Mouse (Mus musculus): Measurements from ENCODE around the gene Tfdp1. TPM values are rescaled to one million over a fixed set of nuclear protein-coding genes. Genes with fewer than 3 reads are reported as not detected.

Gene Tfdp1
- polyA plus RNA-seq, 1 experiment from 2014 or later: 81.5 TPM

DNA sequence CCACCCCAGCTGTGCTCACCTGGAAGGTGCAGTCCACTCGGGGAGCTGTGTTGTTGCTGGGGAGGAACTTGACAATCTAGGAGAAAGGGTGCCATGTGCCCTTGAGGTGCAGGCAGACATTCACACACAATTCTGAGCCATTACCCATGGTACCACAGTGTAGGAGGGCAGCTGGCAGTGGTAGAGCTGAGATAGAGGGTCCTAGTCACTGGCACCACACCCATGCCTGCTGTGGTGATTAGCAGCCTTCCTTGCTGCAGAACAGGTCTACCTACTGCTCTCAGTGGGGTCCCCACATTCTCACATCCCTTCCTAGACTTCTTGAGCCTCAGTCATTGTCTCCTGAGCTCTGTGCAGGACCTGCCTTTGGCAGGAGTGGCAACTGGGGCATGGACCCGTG lies 50.2 kb downstream of the Tfdp1 start:
- no peaks in the 10 kb centered on the region for H3K36me3 ChIP-seq
- H3K9ac ChIP-seq: no peak overlapping the region
- ATAC-seq (ENCODE audit: extremely low read depth, insufficient number of reproducible peaks, low FRiP score, low TSS enrichment): no peak
- no peak overlapping the region for H3K27ac ChIP-seq (replicated peaks)
- H3K27me3 ChIP-seq (replicated peaks): no peaks in the 10 kb centered on the region
- no peaks in the 10 kb centered on the region for H3K9me3 ChIP-seq
- no peak overlapping the region for H3K4me2 ChIP-seq
- H3K4me3 ChIP-seq: no peak overlapping the region
- 80% methylated on average over 2 of the region's 2 CpGs for WGBS
- no peaks in the 10 kb centered on the region for H3K4me1 ChIP-seq

GRCm38 (mm10) chr8:13393869-13394268 lies 55.3 kb downstream of the Tfdp1 start:
- H3K9ac ChIP-seq: no peak overlapping the region
- H3K36me3 ChIP-seq: no peaks in the 10 kb centered on the region
- H3K27me3 ChIP-seq (replicated peaks): no peaks in the 10 kb centered on the region
- no peak overlapping the region for H3K27ac ChIP-seq (replicated peaks)
- 88% methylated on average over 7 of the region's 7 CpGs for WGBS
- H3K4me2 ChIP-seq: no peak overlapping the region
- no peaks in the 10 kb centered on the region for H3K9me3 ChIP-seq
- H3K4me3 ChIP-seq: no peak overlapping the region
- no peaks in the 10 kb centered on the region for H3K4me1 ChIP-seq
- ATAC-seq (ENCODE audit: extremely low read depth, insufficient number of reproducible peaks, low FRiP score, low TSS enrichment): no peak

- WGBS: 67% methylated on average over 5 of the region's 5 CpGs
- Histone ChIP-seq H3K36me3 (no peaks in the 10 kb centered on the region), H3K4me3 (no peak within 1 kb of the TSS), H3K4me1 (no peaks in the 10 kb centered on the region), H3K4me2 (no peak within 1 kb of the TSS), H3K9me3 (no peaks in the 10 kb centered on the region), H3K27me3 (replicated peaks) (no peaks in the 10 kb centered on the region), H3K27ac (replicated peaks) (no peak within 1 kb of the TSS), H3K9ac (no peak within 1 kb of the TSS)
- ATAC-seq (ENCODE audit: extremely low read depth, insufficient number of reproducible peaks, low FRiP score, low TSS enrichment): no peak
Observed at GRCm38 (mm10) chr8:13396725-13397124, 58.2 kb downstream of the Tfdp1 start, which contains the start of gene Atp4b. Gene Atp4b, minus strand, starts transcription at chr8:13396825.

DNA sequence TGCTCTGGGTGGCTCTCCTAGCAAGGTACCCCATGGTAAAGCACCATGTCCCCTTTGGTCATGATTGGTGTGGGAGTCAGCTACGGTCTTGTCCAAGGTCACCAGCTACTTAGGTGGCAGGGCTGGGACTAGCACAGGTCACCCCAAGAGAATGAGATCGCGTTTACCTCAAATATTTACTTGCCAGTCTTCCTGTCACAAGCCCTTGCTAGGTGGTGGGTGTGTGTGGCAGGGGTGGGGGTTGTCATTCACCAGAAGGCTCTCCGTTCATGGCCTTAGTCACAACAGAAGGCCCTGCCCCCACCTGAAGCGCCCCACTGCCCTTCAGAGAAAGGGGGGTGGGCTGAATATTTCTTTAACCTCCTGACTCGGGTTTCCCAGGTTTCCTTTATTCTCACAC lies 65.0 kb downstream of the Tfdp1 start:
- Histone ChIP-seq H3K4me2 (no peak overlapping the region), H3K4me3 (no peak overlapping the region), H3K9me3 (no peaks in the 10 kb centered on the region), H3K27me3 (replicated peaks) (no peaks in the 10 kb centered on the region), H3K4me1 (no peaks in the 10 kb centered on the region), H3K27ac (replicated peaks) (no peak overlapping the region), H3K36me3 (no peaks in the 10 kb centered on the region), H3K9ac (no peak overlapping the region)
- no peak for ATAC-seq (ENCODE audit: extremely low read depth, insufficient number of reproducible peaks, low FRiP score, low TSS enrichment)
- WGBS: 51% methylated on average over 6 of the region's 6 CpGs

GRCm38 (mm10) chr8:13404666-13405131 lies 66.1 kb downstream of the Tfdp1 start, which contains the start of gene Grk1:
Gene Grk1, plus strand, starts transcription at chr8:13405081.
- Histone ChIP-seq H3K9ac (no peak within 1 kb of the TSS), H3K9me3 (no peaks in the 10 kb centered on the region), H3K27ac (replicated peaks) (no peak within 1 kb of the TSS), H3K27me3 (replicated peaks) (no peaks in the 10 kb centered on the region), H3K4me1 (no peaks in the 10 kb centered on the region), H3K4me2 (no peak within 1 kb of the TSS), H3K36me3 (no peaks in the 10 kb centered on the region), H3K4me3 (no peak within 1 kb of the TSS)
- WGBS: 65% methylated on average over 5 of the region's 5 CpGs
- no peak for ATAC-seq (ENCODE audit: extremely low read depth, insufficient number of reproducible peaks, low FRiP score, low TSS enrichment)

DNA sequence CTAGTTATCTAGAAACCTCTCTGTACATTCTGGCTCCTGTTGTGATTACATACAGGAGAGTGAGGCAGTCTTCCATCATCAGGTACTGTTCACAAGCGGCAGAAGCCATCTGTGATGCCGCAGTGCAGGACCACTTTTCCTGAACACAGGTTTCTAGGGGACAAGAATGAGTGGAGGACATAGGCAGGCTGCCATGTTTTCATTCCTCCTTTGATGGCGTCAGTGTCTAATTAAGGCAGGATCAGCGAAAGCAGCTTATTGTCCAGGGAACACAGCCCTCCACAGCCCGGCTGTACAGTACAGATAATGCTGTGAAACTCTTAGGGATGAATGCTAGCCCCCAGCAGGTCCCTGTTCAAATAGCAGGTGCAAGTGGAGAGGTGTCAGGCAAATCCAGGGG lies 67.5 kb downstream of the Tfdp1 start:
- H3K27me3 ChIP-seq (replicated peaks): no peaks in the 10 kb centered on the region
- no peaks in the 10 kb centered on the region for H3K9me3 ChIP-seq
- H3K4me2 ChIP-seq: no peak overlapping the region
- WGBS: 72% methylated on average over 5 of the region's 5 CpGs
- no peaks in the 10 kb centered on the region for H3K36me3 ChIP-seq
- no peak overlapping the region for H3K9ac ChIP-seq
- H3K4me3 ChIP-seq: no peak overlapping the region
- no peak overlapping the region for H3K27ac ChIP-seq (replicated peaks)
- no peaks in the 10 kb centered on the region for H3K4me1 ChIP-seq
- no peak for ATAC-seq (ENCODE audit: extremely low read depth, insufficient number of reproducible peaks, low FRiP score, low TSS enrichment)

DNA sequence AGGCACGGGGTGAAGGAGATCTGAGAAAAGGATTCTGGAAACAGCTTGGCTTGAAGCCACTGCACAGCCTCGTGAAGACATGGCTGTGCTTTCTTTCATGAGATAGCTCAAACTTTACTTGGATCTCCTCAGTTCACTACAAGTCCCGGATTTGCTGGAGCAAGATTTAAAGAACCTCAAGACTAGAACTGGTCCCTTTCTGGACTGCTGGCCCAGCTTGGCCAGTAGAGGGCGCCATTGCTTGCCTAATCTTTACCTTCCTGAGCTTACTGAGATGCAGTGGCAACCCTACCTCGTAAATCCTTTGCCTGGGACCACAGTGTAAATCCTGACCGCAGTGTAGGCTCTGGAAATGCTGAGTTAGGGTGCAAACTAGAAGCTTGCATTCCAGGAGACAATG lies 73.0 kb downstream of the Tfdp1 start:
- Histone ChIP-seq H3K9me3 (no peaks in the 10 kb centered on the region), H3K36me3 (no peaks in the 10 kb centered on the region), H3K27me3 (replicated peaks) (peaks cover 22% of the 10 kb centered on the region; the same call in 1 of the 2 replicates), H3K27ac (replicated peaks) (no peak overlapping the region), H3K4me1 (no peaks in the 10 kb centered on the region), H3K4me3 (no peak overlapping the region), H3K9ac (no peak overlapping the region), H3K4me2 (no peak overlapping the region)
- no peak for ATAC-seq (ENCODE audit: extremely low read depth, insufficient number of reproducible peaks, low FRiP score, low TSS enrichment)
- WGBS: 32% methylated on average over 6 of the region's 6 CpGs

- Histone ChIP-seq H3K9ac (no peak overlapping the region), H3K4me1 (no peaks in the 10 kb centered on the region), H3K9me3 (no peaks in the 10 kb centered on the region), H3K27ac (replicated peaks) (no peak overlapping the region), H3K4me3 (no peak overlapping the region), H3K27me3 (replicated peaks) (peaks cover 26% of the 10 kb centered on the region), H3K36me3 (no peaks in the 10 kb centered on the region), H3K4me2 (no peak overlapping the region)
- ATAC-seq (ENCODE audit: extremely low read depth, insufficient number of reproducible peaks, low FRiP score, low TSS enrichment): no peak
- 58% methylated on average over 13 of the region's 13 CpGs for WGBS
Observed at GRCm38 (mm10) chr8:13412891-13413558, 74.5 kb downstream of the Tfdp1 start.

GRCm38 (mm10) chr8:13413823-13414390 lies 75.4 kb downstream of the Tfdp1 start:
- H3K36me3 ChIP-seq: no peaks in the 10 kb centered on the region

GRCm38 (mm10) chr8:13415879-13416278 lies 77.3 kb downstream of the Tfdp1 start:
- Histone ChIP-seq H3K4me2 (no peak overlapping the region), H3K4me3 (no peak overlapping the region), H3K27ac (replicated peaks) (no peak overlapping the region), H3K4me1 (no peaks in the 10 kb centered on the region), H3K27me3 (replicated peaks) (peaks cover 26% of the 10 kb centered on the region), H3K9me3 (no peaks in the 10 kb centered on the region), H3K9ac (no peak overlapping the region), H3K36me3 (no peaks in the 10 kb centered on the region)
- WGBS: 67% methylated on average over 10 of the region's 10 CpGs
- ATAC-seq (ENCODE audit: extremely low read depth, insufficient number of reproducible peaks, low FRiP score, low TSS enrichment): no peak

More at GRCm38 (mm10) chr8:13413823-13414390, 75.4 kb downstream of the Tfdp1 start:
- H3K4me3 ChIP-seq: no peak overlapping the region
- no peak overlapping the region for H3K4me2 ChIP-seq
- no peak overlapping the region for H3K27ac ChIP-seq (replicated peaks)
- H3K27me3 ChIP-seq (replicated peaks): peaks cover 26% of the 10 kb centered on the region
- 50% methylated on average over 12 of the region's 12 CpGs for WGBS
- no peak overlapping the region for H3K9ac ChIP-seq
- no peak for ATAC-seq (ENCODE audit: extremely low read depth, insufficient number of reproducible peaks, low FRiP score, low TSS enrichment)
- H3K4me1 ChIP-seq: no peaks in the 10 kb centered on the region
- no peaks in the 10 kb centered on the region for H3K9me3 ChIP-seq

DNA sequence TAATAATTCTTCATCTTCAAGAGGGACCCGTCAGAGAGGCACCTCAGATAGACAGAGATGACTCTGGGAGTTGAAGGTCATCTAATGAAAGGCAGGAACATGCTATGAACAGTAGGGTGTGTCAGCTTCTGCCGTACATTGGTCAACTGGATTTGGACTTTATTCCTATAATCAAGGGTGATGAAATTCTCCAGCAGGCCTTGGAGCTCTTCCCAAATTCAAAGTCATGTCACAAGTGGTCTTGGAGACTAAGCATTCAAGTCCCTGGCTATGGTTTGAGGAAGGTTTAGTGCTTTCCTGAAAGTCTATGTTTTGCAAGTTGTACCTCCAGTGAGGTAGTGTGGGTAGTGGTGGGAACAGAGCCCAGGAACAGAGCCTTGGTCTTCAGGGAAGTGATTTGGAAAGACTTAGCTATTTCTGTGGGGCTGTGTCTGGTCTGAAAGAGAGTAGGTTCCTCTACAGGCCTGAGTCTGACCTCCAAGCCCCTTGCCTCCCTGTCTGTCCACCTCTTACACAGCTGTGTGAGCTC lies 80.6 kb downstream of the Tfdp1 start:
- H3K9me3 ChIP-seq: no peaks in the 10 kb centered on the region
- peaks cover 17% of the 10 kb centered on the region for H3K27me3 ChIP-seq (replicated peaks)
- no peak overlapping the region for H3K27ac ChIP-seq (replicated peaks)
- no peak overlapping the region for H3K4me2 ChIP-seq
- 59% methylated on average over 2 of the region's 2 CpGs for WGBS
- no peaks in the 10 kb centered on the region for H3K36me3 ChIP-seq
- no peak overlapping the region for H3K9ac ChIP-seq
- no peak overlapping the region for H3K4me3 ChIP-seq
- no peaks in the 10 kb centered on the region for H3K4me1 ChIP-seq
- ATAC-seq (ENCODE audit: extremely low read depth, insufficient number of reproducible peaks, low FRiP score, low TSS enrichment): no peak

DNA sequence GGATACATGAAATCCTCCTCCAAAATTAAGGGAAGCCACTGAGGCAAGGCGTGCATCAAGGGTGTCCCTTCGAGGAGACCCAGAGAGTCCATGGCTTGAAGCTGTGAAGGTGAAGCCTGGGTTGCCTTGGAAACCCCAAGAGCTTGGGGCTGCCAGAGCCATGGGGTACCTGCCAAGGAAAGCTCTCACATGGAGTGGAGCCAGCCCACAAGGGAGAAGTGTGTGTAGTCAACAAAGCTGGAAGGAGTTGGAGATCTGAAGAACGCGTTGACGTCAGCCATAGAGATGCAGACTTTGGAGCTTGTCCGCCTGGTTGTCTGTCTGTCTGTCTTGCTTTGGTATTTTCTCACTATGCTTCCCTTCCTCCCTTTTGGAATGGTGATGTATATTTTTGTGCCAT lies 82.4 kb downstream of the Tfdp1 start:
- 81% methylated on average over 6 of the region's 6 CpGs for WGBS
- Histone ChIP-seq H3K4me3 (no peak overlapping the region), H3K4me1 (no peaks in the 10 kb centered on the region), H3K27me3 (replicated peaks) (peaks cover 7% of the 10 kb centered on the region; the same call in 1 of the 2 replicates), H3K9me3 (no peaks in the 10 kb centered on the region), H3K4me2 (no peak overlapping the region), H3K27ac (replicated peaks) (no peak overlapping the region), H3K36me3 (no peaks in the 10 kb centered on the region), H3K9ac (no peak overlapping the region)
- ATAC-seq (ENCODE audit: extremely low read depth, insufficient number of reproducible peaks, low FRiP score, low TSS enrichment): no peak
